Mouse (Mus musculus): ENCODE measurements around the gene Celf5. TPM values are rescaled to one million over a fixed set of nuclear protein-coding genes. Genes with fewer than 3 reads are reported as not detected.

Gene Celf5
- polyA plus RNA-seq (2015; fragmentation: Nextera tagmentation; extraction: Ambion mirVana) = 0.30 and 0.47 TPM in 2 replicates

DNA sequence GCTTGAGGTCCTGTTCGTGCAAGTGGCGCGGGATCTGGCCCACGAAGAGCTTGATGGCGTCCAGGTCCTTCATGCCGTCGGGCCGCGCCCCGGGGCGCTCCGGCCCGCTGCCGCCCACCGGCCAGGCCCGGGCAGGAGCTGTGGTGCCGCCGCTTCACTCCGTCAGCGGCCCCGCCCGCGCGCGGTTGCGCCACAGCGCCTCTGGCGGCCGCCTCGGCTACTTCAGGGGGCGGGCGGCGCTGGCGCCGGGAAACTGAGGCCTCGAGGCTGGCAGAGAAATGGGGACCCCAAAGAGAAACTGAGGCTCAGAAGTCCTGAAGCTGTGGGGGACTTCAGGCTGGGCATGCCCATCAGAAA lies at the start of gene Celf5:
TSS of gene Celf5 (minus strand) at position 177 of the 357 bp plus-strand sequence.
- H3K27ac ChIP-seq = no peak within 1 kb of the TSS
- DNase-seq (ENCODE audit: low spot score) (no peak), ATAC-seq (replicated peaks; ENCODE audit: low FRiP score, low read depth) (0 out of 2 replicates have a peak, but pooled peaks have one; percentile 22)
- H3K9ac ChIP-seq (ENCODE audit: low read depth, low read length) = peak within 1 kb of the TSS; percentile 24; the same call in 1 of the 2 replicates
- H3K4me2 ChIP-seq (ENCODE audit: low read length) = peak within 1 kb of the TSS; percentile 70
- no peaks in the 10 kb centered on the region for H3K9me3 ChIP-seq (replicated peaks; ENCODE audit: low read length)
- H3K27me3 ChIP-seq (ENCODE audit: insufficient read depth, low read length) = peaks cover 18% of the 10 kb centered on the region; the same call in 1 of the 2 replicates
- TF ChIP-seq CTCF (IDR thresholded peaks at IDR 0.05; ENCODE audit: low read depth) = peak; percentile 65
- H3K4me3 ChIP-seq (replicated peaks; ENCODE audit: low read depth, low read length) = peak within 1 kb of the TSS; percentile 31
- H3K36me3 ChIP-seq (ENCODE audit: insufficient read depth, low read length) = peaks cover 5% of the 10 kb centered on the region; the same call in 1 of the 2 replicates
- WGBS = under 1% methylated on average over 26 of the region's 36 CpGs
- no peaks in the 10 kb centered on the region for H3K4me1 ChIP-seq (replicated peaks; ENCODE audit: insufficient read depth, low read length)

DNA sequence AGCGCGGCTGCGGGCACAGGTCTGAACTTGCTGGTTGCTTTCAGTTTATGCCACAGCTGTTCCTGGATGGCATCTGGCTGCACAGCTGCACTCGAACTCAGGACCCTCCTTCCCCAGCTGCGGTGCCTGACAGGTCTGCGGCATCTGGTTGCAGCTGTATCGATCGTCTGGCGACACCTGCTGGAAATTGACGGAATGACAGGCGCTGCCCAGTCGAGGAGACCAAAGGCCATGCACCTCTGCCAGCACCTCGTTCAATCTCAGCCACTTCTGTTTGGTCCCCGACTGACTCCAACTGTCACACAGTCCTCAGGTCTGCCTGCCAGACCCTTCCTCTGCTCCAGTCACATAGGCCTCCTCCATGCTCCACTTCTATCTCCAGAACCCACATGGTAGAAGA lies 44.3 kb upstream of the Celf5 start:
- Histone ChIP-seq H3K27me3 (ENCODE audit: insufficient read depth, low read length) (no peaks in the 10 kb centered on the region), H3K9me3 (replicated peaks; ENCODE audit: low read length) (no peaks in the 10 kb centered on the region), H3K36me3 (ENCODE audit: insufficient read depth, low read length) (peaks cover 21% of the 10 kb centered on the region; the same call in 1 of the 2 replicates), H3K4me3 (replicated peaks; ENCODE audit: low read depth, low read length) (no peak overlapping the region), H3K4me2 (ENCODE audit: low read length) (no peak overlapping the region), H3K9ac (ENCODE audit: low read depth, low read length) (no peak overlapping the region), H3K4me1 (replicated peaks; ENCODE audit: insufficient read depth, low read length) (no peaks in the 10 kb centered on the region), H3K27ac (no peak overlapping the region)
- 11% methylated on average over 14 of the region's 14 CpGs for WGBS
- ATAC-seq (replicated peaks; ENCODE audit: low FRiP score, low read depth) (no peak; the same call in 1 of the 2 replicates), DNase-seq (ENCODE audit: low spot score) (peak; percentile 60)
- peak; percentile 88 for TF ChIP-seq CTCF (IDR thresholded peaks at IDR 0.05; ENCODE audit: low read depth)

DNA sequence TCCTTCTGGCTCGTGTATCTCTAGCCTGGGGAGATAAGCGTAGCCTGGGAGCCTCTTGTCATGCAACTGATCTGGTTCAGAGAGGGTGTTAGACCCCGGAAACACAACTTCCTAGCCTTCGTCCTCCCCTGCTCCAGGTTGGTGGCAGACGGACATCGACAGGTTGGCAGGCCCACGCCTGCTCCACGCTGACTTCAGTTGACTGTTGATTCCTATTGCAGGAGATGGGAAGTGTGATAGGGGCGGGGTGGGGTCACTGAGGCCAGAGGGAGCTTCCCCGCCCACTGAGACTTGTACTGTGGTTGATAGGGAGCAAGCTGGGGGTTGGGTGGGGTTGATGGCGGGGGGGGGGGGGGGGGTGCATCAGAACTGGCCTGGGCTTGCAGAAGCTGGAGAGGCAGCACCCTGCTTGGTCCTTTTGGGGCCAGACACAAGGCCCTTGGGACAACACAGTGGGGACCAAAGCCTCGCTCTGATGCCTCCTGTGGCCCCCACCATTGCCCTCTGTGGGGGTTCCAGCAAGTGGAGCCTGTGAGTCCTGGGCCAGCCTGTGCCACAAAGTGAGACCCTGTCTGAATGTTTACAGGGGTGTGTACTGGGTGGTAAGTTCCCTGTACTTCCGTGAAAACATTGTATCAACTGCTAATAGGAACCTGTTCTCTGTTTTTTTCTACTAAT lies 42.6 kb upstream of the Celf5 start:
- ATAC-seq (replicated peaks; ENCODE audit: low FRiP score, low read depth) = no peak
- TF ChIP-seq CTCF (IDR thresholded peaks at IDR 0.05; ENCODE audit: low read depth) = no peak
- Histone ChIP-seq H3K4me2 (ENCODE audit: low read length) (no peak overlapping the region), H3K27ac (no peak overlapping the region), H3K4me3 (replicated peaks; ENCODE audit: low read depth, low read length) (no peak overlapping the region), H3K9me3 (replicated peaks; ENCODE audit: low read length) (no peaks in the 10 kb centered on the region), H3K27me3 (ENCODE audit: insufficient read depth, low read length) (no peaks in the 10 kb centered on the region), H3K9ac (ENCODE audit: low read depth, low read length) (no peak overlapping the region), H3K36me3 (ENCODE audit: insufficient read depth, low read length) (peaks cover 12% of the 10 kb centered on the region; the same call in 1 of the 2 replicates), H3K4me1 (replicated peaks; ENCODE audit: insufficient read depth, low read length) (no peaks in the 10 kb centered on the region)
- 55% methylated on average over 12 of the region's 13 CpGs for WGBS
- DNase-seq (ENCODE audit: low spot score) = no peak

DNA sequence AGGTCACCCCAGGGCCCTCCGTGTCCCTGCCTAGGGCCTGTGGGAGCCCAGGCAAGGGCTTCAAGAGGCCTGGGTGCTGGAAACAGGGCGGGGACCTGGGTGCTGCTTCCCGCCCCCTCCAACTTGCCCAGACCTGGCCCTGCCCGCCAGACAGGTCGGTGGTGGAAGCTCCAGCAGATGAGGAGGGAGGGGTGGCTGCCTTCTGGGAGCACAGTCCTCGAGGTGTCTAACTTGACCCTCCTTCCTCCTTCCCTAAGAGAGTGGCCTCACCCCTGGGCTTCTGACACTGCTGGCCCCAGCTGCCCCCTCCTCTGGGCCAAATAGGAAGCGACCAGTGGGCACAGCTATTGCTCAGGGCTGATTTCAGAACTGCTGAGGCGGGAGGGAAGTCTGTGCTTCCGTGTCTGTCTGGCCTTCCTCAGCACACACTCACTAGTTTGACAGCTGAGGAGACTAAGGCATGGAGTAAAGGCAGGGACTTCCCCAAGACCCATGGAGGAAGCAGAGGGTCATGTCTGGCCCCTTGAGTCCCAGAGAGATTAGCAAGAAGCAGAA lies 41.6 kb upstream of the Celf5 start, which contains the start of gene Gna15:
TSS of gene Gna15 (minus strand) at position 175 of the 555 bp plus-strand sequence.
- no peak for ATAC-seq (replicated peaks; ENCODE audit: low FRiP score, low read depth)
- Histone ChIP-seq H3K36me3 (ENCODE audit: insufficient read depth, low read length) (peaks cover 3% of the 10 kb centered on the region; the same call in 1 of the 2 replicates), H3K4me1 (replicated peaks; ENCODE audit: insufficient read depth, low read length) (no peaks in the 10 kb centered on the region), H3K27me3 (ENCODE audit: insufficient read depth, low read length) (no peaks in the 10 kb centered on the region), H3K4me3 (replicated peaks; ENCODE audit: low read depth, low read length) (no peak within 1 kb of the TSS), H3K9ac (ENCODE audit: low read depth, low read length) (no peak within 1 kb of the TSS), H3K9me3 (replicated peaks; ENCODE audit: low read length) (no peaks in the 10 kb centered on the region), H3K27ac (no peak within 1 kb of the TSS), H3K4me2 (ENCODE audit: low read length) (no peak within 1 kb of the TSS)
- TF ChIP-seq CTCF (IDR thresholded peaks at IDR 0.05; ENCODE audit: low read depth) = no peak
- 28% methylated on average over 9 of the region's 9 CpGs for WGBS
- DNase-seq (ENCODE audit: low spot score) = no peak

DNA sequence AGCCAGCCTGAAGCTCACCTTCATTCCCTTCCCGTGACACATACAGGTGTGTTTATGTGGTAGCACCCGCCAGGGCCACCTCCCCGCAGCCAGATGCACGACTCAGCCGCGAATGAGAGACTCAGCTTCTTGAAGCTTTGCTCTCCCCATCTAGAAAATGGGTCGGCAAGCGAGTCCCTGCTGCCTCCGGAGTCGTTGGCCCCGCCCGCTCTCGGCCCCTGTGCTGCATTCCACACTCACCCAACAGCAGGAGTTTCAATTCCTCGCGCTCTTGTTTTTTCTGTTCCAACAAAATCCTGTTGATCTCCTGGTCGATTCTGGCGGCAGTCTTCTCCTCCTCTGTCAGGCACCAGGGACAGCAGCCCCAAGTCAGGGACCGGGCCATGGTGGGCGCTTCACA lies 41.1 kb upstream of the Celf5 start:
- Histone ChIP-seq H3K27me3 (ENCODE audit: insufficient read depth, low read length) (no peaks in the 10 kb centered on the region), H3K36me3 (ENCODE audit: insufficient read depth, low read length) (no peaks in the 10 kb centered on the region), H3K4me3 (replicated peaks; ENCODE audit: low read depth, low read length) (no peak overlapping the region), H3K27ac (no peak overlapping the region), H3K4me2 (ENCODE audit: low read length) (no peak overlapping the region), H3K9me3 (replicated peaks; ENCODE audit: low read length) (no peaks in the 10 kb centered on the region), H3K4me1 (replicated peaks; ENCODE audit: insufficient read depth, low read length) (no peaks in the 10 kb centered on the region), H3K9ac (ENCODE audit: low read depth, low read length) (no peak overlapping the region)
- WGBS = 18% methylated on average over 19 of the region's 19 CpGs
- ATAC-seq (replicated peaks; ENCODE audit: low FRiP score, low read depth) (no peak), DNase-seq (ENCODE audit: low spot score) (no peak)
- TF ChIP-seq CTCF (IDR thresholded peaks at IDR 0.05; ENCODE audit: low read depth) = no peak

DNA sequence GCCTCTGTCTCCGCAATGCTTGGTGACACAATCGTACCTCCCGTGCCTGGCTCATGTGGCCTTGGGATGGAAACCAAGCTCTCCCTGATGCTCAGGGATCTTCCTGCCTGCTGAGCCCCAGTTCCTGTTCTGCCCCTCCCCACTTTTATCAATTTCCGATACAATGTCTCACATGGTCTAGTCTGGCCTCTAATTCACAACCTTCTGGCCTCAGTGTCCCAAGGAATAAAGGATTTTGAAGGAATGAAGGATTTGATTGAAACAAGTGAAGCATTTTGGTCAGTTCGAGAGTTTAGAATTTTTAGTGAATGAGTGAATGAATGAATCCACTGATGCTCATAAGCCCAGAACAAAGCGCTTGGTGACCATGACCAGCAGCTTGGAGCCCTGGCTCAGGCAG lies 40.6 kb upstream of the Celf5 start:
- WGBS = 77% methylated on average over 6 of the region's 6 CpGs
- Histone ChIP-seq H3K4me1 (replicated peaks; ENCODE audit: insufficient read depth, low read length) (no peaks in the 10 kb centered on the region), H3K27ac (no peak overlapping the region), H3K4me2 (ENCODE audit: low read length) (no peak overlapping the region), H3K4me3 (replicated peaks; ENCODE audit: low read depth, low read length) (no peak overlapping the region), H3K36me3 (ENCODE audit: insufficient read depth, low read length) (no peaks in the 10 kb centered on the region), H3K9me3 (replicated peaks; ENCODE audit: low read length) (no peaks in the 10 kb centered on the region), H3K9ac (ENCODE audit: low read depth, low read length) (no peak overlapping the region), H3K27me3 (ENCODE audit: insufficient read depth, low read length) (no peaks in the 10 kb centered on the region)
- TF ChIP-seq CTCF (IDR thresholded peaks at IDR 0.05; ENCODE audit: low read depth) = no peak
- DNase-seq (ENCODE audit: low spot score) (no peak), ATAC-seq (replicated peaks; ENCODE audit: low FRiP score, low read depth) (no peak)
